In the genomic region with DNA sequence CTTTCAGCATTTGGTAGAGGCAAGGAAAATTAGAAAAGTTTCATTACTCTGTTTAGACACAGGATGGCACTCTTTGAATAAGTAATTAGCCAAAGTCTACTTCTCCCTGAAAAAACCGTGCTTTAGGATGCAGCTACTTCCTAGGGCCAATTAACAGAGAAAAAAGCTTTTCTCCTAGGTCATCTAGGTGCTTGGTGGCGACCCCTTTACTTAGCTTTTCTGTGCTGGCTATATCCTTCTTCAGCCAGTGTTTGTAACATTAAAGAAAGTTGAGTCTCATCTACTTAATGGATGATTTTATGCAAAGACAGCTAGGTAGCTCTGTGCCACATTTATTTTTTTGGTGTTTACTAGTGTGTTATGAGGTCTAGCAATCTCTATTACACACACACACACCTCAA, we compare ENCODE assay signal across 8 mouse cellular contexts. TPM values are rescaled to one million over a fixed set of nuclear protein-coding genes. Genes with fewer than 3 reads are reported as not detected.
DNase-seq lines count a peak whose midpoint lies in the region; ATAC-seq and TF ChIP-seq lines count a peak whose summit lies in the region.

No protein-coding gene starts in this region.

- ATAC-seq in G1E (ENCODE audit: extremely low read depth, insufficient number of reproducible peaks, low FRiP score, poor library complexity, severe bottlenecking) = no peak
- ATAC-seq in limb, embryonic 13.5 days (ENCODE audit: low FRiP score, low read depth) = no peak
- ATAC-seq in midbrain, embryonic 16.5 days = no peak

- H3K27me3 ChIP-seq in G1E (ENCODE audit: insufficient read depth, low read length) = no peaks in the 10 kb centered on the region
- no peaks in the 10 kb centered on the region for H3K27me3 ChIP-seq in limb, embryonic 13.5 days
- no peaks in the 10 kb centered on the region for H3K27me3 ChIP-seq in midbrain, embryonic 16.5 days (ENCODE audit: control insufficient read depth, insufficient read depth, low read depth, low read length)

- no peaks in the 10 kb centered on the region for H3K9me3 ChIP-seq in G1E (replicated peaks)
- H3K9me3 ChIP-seq in limb, embryonic 13.5 days = no peaks in the 10 kb centered on the region
- H3K9me3 ChIP-seq in midbrain, embryonic 16.5 days (replicated peaks; ENCODE audit: control insufficient read depth, low read length, poor library complexity, severe bottlenecking) = no peaks in the 10 kb centered on the region

- no peak for TF ChIP-seq CTCF in G1E (IDR thresholded peaks at IDR 0.05; ENCODE audit: low read depth, low read length)

- H3K36me3 ChIP-seq in G1E (replicated peaks) = no peaks in the 10 kb centered on the region
- H3K36me3 ChIP-seq in limb, embryonic 13.5 days = no peaks in the 10 kb centered on the region
- H3K36me3 ChIP-seq in midbrain, embryonic 16.5 days (ENCODE audit: control insufficient read depth, insufficient read depth, low read length) = no peaks in the 10 kb centered on the region

- H3K4me3 ChIP-seq in G1E (ENCODE audit: low read depth, low read length) = peak overlapping the region; percentile 69; the same call in 1 of the 2 replicates
- H3K4me3 ChIP-seq in limb, embryonic 13.5 days = peak overlapping the region; percentile 53; the same call in 1 of the 2 replicates
- H3K4me3 ChIP-seq in midbrain, embryonic 16.5 days (ENCODE audit: low read depth, low read length) = no peak overlapping the region

- WGBS in limb, embryonic 13.5 days = 7% methylated on average over 2 of the region's 2 CpGs
- WGBS in midbrain, embryonic 16.5 days = 6% methylated on average over 2 of the region's 2 CpGs

- peak; percentile 16 for DNase-seq in gastrocnemius, adult 18-20 months (ENCODE audit: low spot score)
- DNase-seq in gastrocnemius, postnatal 10 days = no peak
- peak; percentile 22 for DNase-seq in G1E (ENCODE audit: low spot score)
- peak; percentile 41 for DNase-seq in embryo, embryonic 9.5 days (ENCODE audit: extremely low spot score)
- peak; percentile 5 for DNase-seq in heart, postnatal 4 days
- DNase-seq in gastrocnemius, postnatal 25 days = no peak

- no peak overlapping the region for H3K9ac ChIP-seq in limb, embryonic 13.5 days
- no peak overlapping the region for H3K9ac ChIP-seq in midbrain, embryonic 16.5 days (ENCODE audit: low read depth, low read length)

- H3K27ac ChIP-seq in limb, embryonic 13.5 days = 0 out of 2 replicates have a peak overlapping the region, but pooled peaks have one; percentile 74
- H3K27ac ChIP-seq in midbrain, embryonic 16.5 days (ENCODE audit: low read length) = no peak overlapping the region

- peaks cover 17% of the 10 kb centered on the region for H3K4me1 ChIP-seq in G1E (ENCODE audit: insufficient read depth, low read depth, low read length)
- H3K4me1 ChIP-seq in limb, embryonic 13.5 days = peaks cover 12% of the 10 kb centered on the region
- peaks cover 15% of the 10 kb centered on the region for H3K4me1 ChIP-seq in midbrain, embryonic 16.5 days (ENCODE audit: control insufficient read depth, insufficient read depth, low read length)

- peak overlapping the region; percentile 74 for H3K4me2 ChIP-seq in limb, embryonic 13.5 days (replicated peaks)
- peak overlapping the region; percentile 77 for H3K4me2 ChIP-seq in midbrain, embryonic 16.5 days (ENCODE audit: low read length)

RNA-seq across cellular contexts. Expression of a gene that starts 2.6 kb away (rescaled TPM):
- 1 to 10 TPM; 1.1 to 1.7 TPM for total RNA-seq in gastrocnemius, adult 18-20 months (2021)
- total RNA-seq in gastrocnemius, postnatal 10 days (2021) = 1 to 10 TPM; 1.1 to 1.9 TPM
- 11.8 and 13.4 TPM in 2 replicates for total RNA-seq in G1E (2014; fragmentation: Nextera tagmentation)
- total RNA-seq in G1E (2017) = 11.9 and 12.5 TPM in 2 replicates
- 0.13 and 0.26 TPM in 2 replicates for polyA plus RNA-seq in G1E (2012)
- total RNA-seq in heart, postnatal 4 days (2021) = 10 to 100 TPM; 19.9 to 21.8 TPM
- 4.6 and 5.8 TPM in 2 replicates for polyA plus RNA-seq in limb, embryonic 13.5 days (2015; fragmentation: Nextera tagmentation; extraction: Ambion mirVana)
- 1.5 and 1.9 TPM in 2 replicates for polyA plus RNA-seq in midbrain, embryonic 16.5 days (2015; fragmentation: Nextera tagmentation; extraction: Ambion mirVana)
- 1 to 10 TPM in 1 of 2 experiments, under 1 TPM in 1; 0.94 to 1.2 TPM for total RNA-seq in gastrocnemius, postnatal 25 days (2021)

RNA-seq across cellular contexts. Expression of a gene that starts 56.4 kb away (rescaled TPM):
- 1 to 10 TPM; 7.8 to 7.9 TPM for total RNA-seq in gastrocnemius, adult 18-20 months (2021)
- 1 to 10 TPM; 6.3 to 9.6 TPM for total RNA-seq in gastrocnemius, postnatal 10 days (2021)
- total RNA-seq in G1E (2014; fragmentation: Nextera tagmentation) (120 and 130 TPM in 2 replicates), G1E (2017) (47.8 and 60.8 TPM in 2 replicates)
- 5.9 and 7.8 TPM in 2 replicates for polyA plus RNA-seq in G1E (2012)
- total RNA-seq in heart, postnatal 4 days (2021) = 10 to 100 TPM; 10.2 to 11.6 TPM
- polyA plus RNA-seq in limb, embryonic 13.5 days (2015; fragmentation: Nextera tagmentation; extraction: Ambion mirVana) = 16.2 and 17.4 TPM in 2 replicates
- polyA plus RNA-seq in midbrain, embryonic 16.5 days (2015; fragmentation: Nextera tagmentation; extraction: Ambion mirVana) = 6.4 and 6.7 TPM in 2 replicates
- total RNA-seq in gastrocnemius, postnatal 25 days (2021) = 1 to 10 TPM; 6.2 to 6.9 TPM

RNA-seq across cellular contexts. Expression of a gene that starts 56.6 kb away (rescaled TPM):
- under 1 TPM; 0.25 to 0.50 TPM for total RNA-seq in gastrocnemius, adult 18-20 months (2021)
- total RNA-seq in gastrocnemius, postnatal 10 days (2021) = 1 to 10 TPM; 2.6 to 3.1 TPM
- total RNA-seq in G1E (2014; fragmentation: Nextera tagmentation) (83.0 and 138 TPM in 2 replicates), G1E (2017) (85.5 and 119 TPM in 2 replicates)
- polyA plus RNA-seq in G1E (2012) = 1.8 and 6.2 TPM in 2 replicates
- 10 to 100 TPM; 10.2 to 13.5 TPM for total RNA-seq in heart, postnatal 4 days (2021)
- 78.1 and 86.2 TPM in 2 replicates for polyA plus RNA-seq in limb, embryonic 13.5 days (2015; fragmentation: Nextera tagmentation; extraction: Ambion mirVana)
- polyA plus RNA-seq in midbrain, embryonic 16.5 days (2015; fragmentation: Nextera tagmentation; extraction: Ambion mirVana) = 9.6 and 10.6 TPM in 2 replicates
- 1 to 10 TPM in 1 of 2 experiments, under 1 TPM in 1; 0.46 to 1.1 TPM for total RNA-seq in gastrocnemius, postnatal 25 days (2021)

Comparison
In these comparisons a context has a peak if more than half of its experiments do, and no peak if none do; other contexts are left out.
1. DNase-seq: peak in gastrocnemius, adult 18-20 months (single experiment), G1E (single experiment), embryo, embryonic 9.5 days (single experiment) and heart, postnatal 4 days (single experiment); none in gastrocnemius, postnatal 10 days (single experiment) and gastrocnemius, postnatal 25 days (single experiment).
2. RNA of a gene that starts 2.6 kb away (total RNA-seq): 19.9 to 21.8 TPM in heart, postnatal 4 days and 11.8 to 13.4 TPM in G1E; 1.1 to 1.9 TPM in gastrocnemius, postnatal 10 days, 1.1 to 1.7 TPM in gastrocnemius, adult 18-20 months and 0.94 to 1.2 TPM in gastrocnemius, postnatal 25 days; every median in the first group is over 4 times any median in the second.
3. RNA of a gene that starts 56.6 kb away (total RNA-seq): 83.0 to 138 TPM in G1E; 10.2 to 13.5 TPM in heart, postnatal 4 days, 2.6 to 3.1 TPM in gastrocnemius, postnatal 10 days, 0.46 to 1.1 TPM in gastrocnemius, postnatal 25 days and 0.25 to 0.50 TPM in gastrocnemius, adult 18-20 months; every median in the first group is over 4 times any median in the second.